Mouse (Mus musculus) urinary bladder, postnatal 4 days (tissue): ENCODE data around the gene Gm1673.
A peak's percentile ranks its signal among the peaks of the same experiment; 100 is the strongest.

ENCODE experiments used
- DNase-seq, 2 experiments: peaks; one replicate each; pipeline ENCODE4 v3.0.0; 2021 to 2022; ENCODE audit warnings: low spot score in 2 of 2

Gm1673 gene

DNA sequence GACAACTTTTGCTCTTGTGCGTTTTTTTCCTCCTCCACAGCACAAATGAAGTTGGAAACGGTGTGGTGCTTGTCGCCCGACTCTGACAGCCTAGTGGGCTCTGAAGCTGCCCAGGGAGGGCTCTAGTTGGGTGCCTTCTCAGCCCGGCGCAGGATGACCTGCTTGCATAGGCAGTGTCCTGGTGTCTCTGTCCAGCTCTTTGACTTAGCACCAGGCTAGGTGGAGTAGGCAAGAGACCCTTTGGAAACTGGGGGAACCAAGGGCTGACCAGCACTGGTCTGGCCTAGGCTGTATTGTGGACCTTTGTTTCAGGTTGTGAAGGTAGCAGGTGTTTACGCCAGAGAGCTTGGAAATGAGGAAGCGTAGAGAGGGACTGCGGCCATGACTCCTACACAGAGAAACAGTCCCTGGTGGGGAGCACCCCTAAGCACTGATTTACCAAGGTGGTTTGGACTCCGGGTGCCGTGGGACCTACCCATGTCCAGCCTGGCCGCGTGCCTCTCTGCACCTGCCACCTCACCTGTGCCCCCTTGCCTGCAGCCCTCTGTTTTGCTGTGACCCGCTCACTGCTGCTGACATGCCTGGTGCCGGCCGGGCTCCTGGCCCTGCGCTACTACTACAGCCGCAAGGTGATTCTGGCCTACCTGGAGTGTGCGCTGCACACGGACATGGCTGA, 14.7 kb downstream of the Gm1673 start:
- DNase-seq, result peak in 1 of 2 experiments; percentile 13

DNA sequence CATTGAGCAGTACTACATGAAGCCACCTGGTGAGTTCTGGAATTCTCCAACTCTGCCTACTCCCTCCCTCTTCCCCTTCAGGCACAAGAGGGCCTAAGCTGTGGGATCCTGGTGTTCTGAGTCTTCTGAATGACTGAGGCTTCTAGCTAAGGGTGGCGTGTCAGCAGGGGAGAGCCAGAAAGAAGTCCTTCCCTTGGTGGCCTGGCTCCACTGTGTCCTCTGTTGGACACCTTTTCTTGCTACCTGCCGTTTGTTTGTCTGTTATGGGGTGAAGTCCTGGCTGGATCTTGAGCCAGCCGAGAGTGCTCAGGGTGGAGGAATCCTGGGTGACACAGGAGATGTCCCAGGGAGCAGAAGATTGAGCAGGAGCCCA, 15.3 kb downstream of the Gm1673 start:
- peak in 1 of 2 experiments; percentile 13 for DNase-seq

- DNase-seq, result no peak
Measured at GRCm38 (mm10) chr5:33999466-34000090, 16.3 kb downstream of the Gm1673 start.

DNA sequence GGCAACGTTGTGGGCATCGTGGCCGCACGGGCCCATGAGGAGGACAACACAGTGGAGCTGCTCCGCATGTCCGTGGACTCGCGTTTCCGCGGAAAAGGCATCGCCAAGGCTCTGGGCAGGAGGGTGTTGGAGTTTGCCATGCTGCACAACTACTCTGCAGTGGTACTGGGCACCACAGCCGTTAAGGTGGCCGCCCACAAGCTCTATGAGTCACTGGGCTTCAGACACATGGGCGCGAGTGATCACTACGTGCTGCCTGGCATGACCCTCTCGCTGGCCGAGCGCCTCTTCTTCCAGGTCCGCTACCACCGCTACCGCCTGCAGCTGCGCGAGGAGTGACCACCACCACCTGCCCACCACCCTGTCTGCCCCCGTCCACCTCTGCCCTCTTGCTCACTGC, 17.6 kb downstream of the Gm1673 start:
- peak in 1 of 2 experiments; percentile 17 for DNase-seq

DNA sequence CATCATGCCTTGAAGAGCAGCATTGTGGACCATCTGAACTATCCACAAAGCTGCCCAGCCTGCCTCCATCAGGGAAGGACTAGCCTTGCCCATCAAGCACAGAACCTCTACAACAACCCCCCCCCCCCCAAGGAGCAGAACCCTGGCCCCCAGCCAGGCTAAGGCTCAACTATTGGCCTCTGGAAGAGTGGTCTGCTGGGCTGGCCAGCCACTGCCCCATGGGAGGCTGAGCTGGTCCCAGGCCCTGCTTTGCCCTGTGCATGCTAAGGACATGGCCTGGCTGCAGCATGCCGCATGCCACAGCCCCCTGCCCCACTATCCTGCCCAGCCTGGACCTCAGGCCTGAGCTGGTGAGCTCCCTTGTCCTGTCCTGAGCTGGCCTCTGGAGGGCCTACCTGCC, 18.2 kb downstream of the Gm1673 start:
- no peak for DNase-seq

DNA sequence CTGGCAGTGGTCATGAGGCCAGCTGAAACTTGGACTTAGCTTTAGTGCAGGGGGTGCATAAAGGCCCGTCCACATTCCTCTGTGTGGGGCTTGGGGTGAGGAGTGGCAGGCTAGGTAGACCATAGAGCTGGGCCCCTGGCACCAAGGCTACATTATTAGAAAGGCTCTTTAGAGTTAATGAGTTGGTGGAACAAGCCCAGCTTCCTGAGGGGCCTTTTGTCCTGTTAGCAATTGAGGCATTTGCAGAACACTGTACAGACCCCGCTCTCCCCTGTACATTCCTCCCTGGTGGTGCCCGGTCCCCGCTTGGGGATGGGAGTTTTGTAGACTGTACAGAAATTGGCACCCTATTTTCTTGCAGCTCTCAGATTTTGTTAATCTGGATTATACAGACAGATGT, 19.4 kb downstream of the Gm1673 start:
- DNase-seq, result no peak

DNA sequence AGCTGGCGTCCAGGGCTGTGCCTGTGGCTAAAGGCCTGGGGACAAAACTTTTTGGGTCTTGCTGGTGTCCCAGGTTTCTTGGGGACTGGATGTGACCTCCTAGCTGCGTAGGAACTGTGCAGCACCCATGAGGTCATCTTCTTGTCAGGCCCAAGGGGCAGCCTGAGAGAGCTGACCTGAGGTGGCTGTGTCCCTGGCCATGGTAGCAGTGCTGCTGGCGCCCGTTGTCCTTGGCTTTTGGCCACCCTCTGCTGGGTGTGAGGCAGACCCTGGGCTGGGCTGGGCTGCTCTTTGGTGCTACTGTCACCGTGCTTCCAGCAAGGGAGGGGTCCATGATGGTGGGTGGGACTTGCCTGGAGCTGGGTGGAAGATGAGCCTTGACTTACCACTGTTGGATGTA, 21.4 kb downstream of the Gm1673 start:
- DNase-seq, result no peak

DNA sequence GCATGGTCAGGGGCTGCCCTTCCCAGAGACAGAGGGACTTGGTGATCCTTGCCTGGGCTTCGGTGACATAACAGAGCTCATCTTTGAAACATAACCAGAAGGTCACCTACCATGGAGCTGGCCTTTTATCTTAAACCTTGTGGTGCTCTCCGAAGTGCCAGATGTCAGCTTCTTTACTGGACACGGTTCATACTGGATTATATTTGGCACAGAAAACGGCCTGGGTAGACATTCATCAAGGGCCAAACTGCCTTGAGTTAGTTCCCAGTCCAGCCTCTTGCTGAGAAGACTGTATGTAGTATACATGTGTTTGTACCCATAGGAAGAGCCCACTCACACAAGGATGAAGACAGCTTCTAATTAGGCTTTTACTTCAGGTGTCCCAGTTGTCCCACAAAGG, 23.6 kb downstream of the Gm1673 start:
- DNase-seq, result no peak

- no peak for DNase-seq
Measured at GRCm38 (mm10) chr5:34007392-34007941, 24.2 kb downstream of the Gm1673 start.

- no peak for DNase-seq
Measured at GRCm38 (mm10) chr5:34014652-34015051, 31.4 kb downstream of the Gm1673 start.

DNA sequence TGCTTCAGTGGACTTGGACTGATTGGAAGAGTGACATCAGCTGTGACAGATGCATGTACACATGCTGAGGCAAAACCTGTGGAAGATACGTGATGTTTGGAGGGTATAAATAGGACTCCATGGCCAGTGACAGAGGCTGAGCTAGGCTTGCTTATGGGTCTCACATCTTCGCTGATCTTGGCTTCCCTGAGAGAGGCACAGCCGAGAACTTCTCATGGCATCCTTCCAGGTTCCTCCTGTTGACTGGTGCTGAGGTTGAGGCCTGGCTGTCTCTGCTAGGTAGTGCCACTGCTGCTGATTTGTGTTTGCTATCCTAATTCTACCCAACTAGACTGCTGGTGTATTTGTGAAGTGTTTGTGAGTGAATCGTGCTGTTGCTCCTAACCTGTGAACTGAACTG, 35.7 kb downstream of the Gm1673 start:
- no peak for DNase-seq

DNA sequence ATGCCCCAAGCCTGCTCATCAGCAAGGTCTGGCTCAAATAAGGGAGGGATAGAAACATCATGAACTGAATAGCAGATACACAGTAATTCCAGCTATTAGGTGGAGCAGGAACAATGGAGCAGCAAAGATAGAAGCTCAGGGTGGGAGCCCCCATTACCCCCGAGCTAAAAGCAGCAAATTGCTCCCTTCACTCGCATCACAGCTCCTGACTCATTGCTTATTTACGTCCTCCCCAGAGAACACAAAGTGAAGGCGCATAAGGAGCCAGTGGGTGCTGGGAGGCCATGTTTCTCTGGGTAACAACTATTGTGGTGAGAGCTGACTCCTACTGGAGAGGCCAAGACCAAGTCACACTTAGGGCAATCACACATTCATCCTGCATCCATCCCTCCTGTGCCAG, 46.9 kb downstream of the Gm1673 start:
- DNase-seq, result no peak

DNA sequence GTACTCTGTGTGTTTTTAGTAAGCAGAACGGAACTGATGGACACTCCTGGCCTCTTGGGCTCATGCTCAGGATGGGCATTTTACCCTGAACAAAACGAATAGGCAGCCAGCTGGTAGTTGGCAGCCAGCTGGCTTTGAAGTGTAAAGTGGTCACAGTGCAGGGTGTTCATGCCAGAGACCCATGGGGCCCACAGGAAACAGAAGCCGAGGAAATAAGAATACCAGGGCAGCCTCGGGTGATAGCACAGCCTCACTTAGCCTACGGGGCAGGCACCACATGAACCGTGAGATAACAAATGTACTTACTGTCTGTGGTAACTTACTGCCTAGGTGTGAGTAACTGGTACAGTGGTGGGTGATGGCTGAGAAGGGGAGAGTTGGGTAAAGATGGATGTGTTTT, 47.8 kb downstream of the Gm1673 start:
- no peak for DNase-seq

DNA sequence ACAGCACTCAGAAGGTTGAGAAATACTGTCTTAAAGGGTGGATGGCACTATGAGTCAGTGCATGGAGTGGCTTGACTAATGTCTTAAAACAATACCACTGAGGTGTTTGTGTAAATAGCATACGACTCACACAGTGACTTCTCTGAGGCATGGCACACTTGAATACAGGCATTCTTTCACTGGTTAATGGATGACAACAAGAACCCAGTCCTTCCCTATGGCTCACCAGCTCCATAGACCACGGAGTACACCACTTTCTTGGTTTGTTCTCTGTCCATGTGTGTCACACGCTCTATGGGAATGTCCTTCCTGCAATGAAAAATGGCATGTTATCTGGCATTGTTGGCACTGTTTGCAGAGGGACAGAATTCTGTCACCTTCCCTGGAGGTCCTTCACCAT, 49.3 kb downstream of the Gm1673 start:
- no peak for DNase-seq
